In genomic region chr9:21029291-21030054, GRCm38 (mm10) we compare ENCODE assay signal across 7 mouse cellular contexts. TPM values are rescaled to one million over a fixed set of nuclear protein-coding genes. Genes with fewer than 3 reads are reported as not detected.
DNase-seq lines count a peak whose midpoint lies in the region; ATAC-seq lines count a peak whose summit lies in the region.

Icam4 (plus strand) TSS chr9:21029373.

- H3K4me3 ChIP-seq in hindbrain, embryonic 13.5 days = peak within 1 kb of the TSS; percentile 24
- peak within 1 kb of the TSS; percentile 94 for H3K4me3 ChIP-seq in megakaryocyte, embryonic 14.5 days (replicated peaks)

- peaks cover 50% of the 10 kb centered on the region for H3K4me1 ChIP-seq in hindbrain, embryonic 13.5 days (replicated peaks)
- peaks cover 73% of the 10 kb centered on the region for H3K4me1 ChIP-seq in megakaryocyte, embryonic 14.5 days

- peaks cover 92% of the 10 kb centered on the region for H3K27me3 ChIP-seq in hindbrain, embryonic 13.5 days
- peaks cover 51% of the 10 kb centered on the region for H3K27me3 ChIP-seq in megakaryocyte, embryonic 14.5 days (replicated peaks)

- no peaks in the 10 kb centered on the region for H3K9me3 ChIP-seq in hindbrain, embryonic 13.5 days
- H3K9me3 ChIP-seq in megakaryocyte, embryonic 14.5 days = no peaks in the 10 kb centered on the region

- WGBS in hindbrain, embryonic 13.5 days = 2% methylated on average over 37 of the region's 37 CpGs

- H3K36me3 ChIP-seq in hindbrain, embryonic 13.5 days = no peaks in the 10 kb centered on the region
- peaks cover 25% of the 10 kb centered on the region for H3K36me3 ChIP-seq in megakaryocyte, embryonic 14.5 days (replicated peaks; ENCODE audit: low read length)

- H3K9ac ChIP-seq in hindbrain, embryonic 13.5 days = 0 out of 2 replicates have a peak within 1 kb of the TSS, but pooled peaks have one; percentile 20

- DNase-seq in T-cell, adult 2 months (ENCODE audit: low spot score) = peak; percentile 70
- DNase-seq in cerebellum, adult 8-10 months = peak; percentile 52
- DNase-seq in forelimb bud, embryonic 11.5 days (ENCODE audit: low read depth, low spot score) = peak; percentile 60
- peak; percentile 56 to 67 for DNase-seq in left cerebral cortex, adult 8-10 months (ENCODE audit: low spot score in 2 of 2)
- peak; percentile 75 for DNase-seq in right cerebral cortex, postnatal 4 days

- no peak within 1 kb of the TSS for H3K27ac ChIP-seq in hindbrain, embryonic 13.5 days

- ATAC-seq in hindbrain, embryonic 13.5 days (ENCODE audit: low FRiP score) = no peak

- peak within 1 kb of the TSS; percentile 94 for H3K4me2 ChIP-seq in hindbrain, embryonic 13.5 days

RNA-seq across cellular contexts. Expression of gene Icam4, which starts in this region (rescaled TPM):
- polyA plus RNA-seq in hindbrain, embryonic 13.5 days (2015; fragmentation: Nextera tagmentation; extraction: Ambion mirVana) = 0.21 TPM in 1 of 2 replicates, not detected in the other
- total RNA-seq in left cerebral cortex, adult 8-10 months (2022) = 1 to 10 TPM; 1.5 to 2.3 (median 1.8) TPM
- polyA plus RNA-seq in megakaryocyte, embryonic 14.5 days (2012; ENCODE audit: insufficient read depth, low replicate concordance) = 5.3 and 7.9 TPM in 2 replicates
